Mouse (Mus musculus): ENCODE measurements at regions not wholly inside any gene's neighbourhood (a gene's known extent, or its start where the extent isn't known, plus 50 kb on each side); places are given as distances from the start of the nearest gene placed in this dataset.

DNA sequence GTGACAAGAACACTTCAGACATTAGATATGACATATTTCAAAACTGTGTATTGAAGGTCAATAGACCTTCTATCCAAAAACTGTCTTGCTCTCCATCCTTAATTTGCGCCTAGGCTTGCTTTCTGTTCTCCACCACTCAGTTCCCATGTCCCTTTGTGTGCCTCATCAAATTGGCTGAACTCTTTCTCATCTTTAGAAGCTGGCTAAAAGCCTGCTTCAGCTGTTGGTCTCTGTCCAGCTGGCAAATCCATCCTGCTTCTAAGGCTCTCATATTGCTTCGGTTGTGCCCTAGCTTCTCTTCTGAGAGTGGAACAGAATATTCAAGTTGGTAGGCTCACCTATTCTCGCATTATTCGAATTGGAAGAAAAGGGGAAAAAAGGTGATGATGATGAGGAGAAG is 322.6 kb upstream of the Klf12 start:
- no peak for DNase-seq

DNA sequence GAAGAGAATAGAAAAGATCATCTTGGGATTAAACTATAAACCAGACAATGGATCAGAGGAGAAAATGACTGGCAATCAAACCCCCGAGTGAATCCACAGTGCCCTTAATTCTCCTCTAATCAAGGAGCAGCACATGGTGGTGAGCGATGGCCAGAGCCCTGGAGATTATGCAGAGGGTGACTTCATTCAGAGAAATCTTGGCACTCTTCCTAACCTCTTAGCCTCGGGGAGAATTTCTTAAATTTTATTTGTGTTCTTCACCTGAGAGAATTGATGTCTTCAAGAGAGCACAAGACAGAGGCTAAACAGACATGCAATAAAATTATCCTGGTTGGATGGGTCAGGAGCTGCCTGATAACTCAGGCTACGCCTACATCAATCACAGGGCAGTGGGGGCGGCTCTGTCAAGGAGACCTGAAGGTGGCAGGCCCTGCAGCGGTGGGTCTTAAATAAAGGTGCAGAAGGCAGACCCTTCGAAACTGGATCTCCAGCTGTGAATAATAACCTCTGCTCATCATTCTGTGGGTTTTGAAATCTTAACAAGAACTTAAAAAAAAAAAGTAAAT is 316.5 kb upstream of the Klf12 start:
- DNase-seq: no peak

DNA sequence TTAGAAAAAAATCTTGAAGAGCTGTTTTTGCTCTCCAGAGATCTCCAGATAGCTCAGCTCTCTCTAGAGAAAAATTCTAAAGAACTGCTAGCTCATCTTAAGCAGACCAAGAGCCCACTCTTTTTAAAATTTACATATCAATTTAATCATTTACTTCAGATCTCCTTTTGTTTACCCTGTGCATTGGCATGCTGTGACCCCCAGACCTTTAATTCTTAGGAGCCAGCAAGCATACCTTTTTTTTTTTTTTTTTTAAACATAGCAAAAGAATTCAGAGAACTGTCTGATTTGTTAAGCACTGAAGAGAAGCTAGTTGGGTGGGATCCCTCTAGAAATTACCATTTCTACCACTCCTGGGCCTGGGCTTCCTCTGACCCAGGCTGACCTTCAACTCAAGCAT is 285.5 kb upstream of the Klf12 start:
- DNase-seq: no peak

DNA sequence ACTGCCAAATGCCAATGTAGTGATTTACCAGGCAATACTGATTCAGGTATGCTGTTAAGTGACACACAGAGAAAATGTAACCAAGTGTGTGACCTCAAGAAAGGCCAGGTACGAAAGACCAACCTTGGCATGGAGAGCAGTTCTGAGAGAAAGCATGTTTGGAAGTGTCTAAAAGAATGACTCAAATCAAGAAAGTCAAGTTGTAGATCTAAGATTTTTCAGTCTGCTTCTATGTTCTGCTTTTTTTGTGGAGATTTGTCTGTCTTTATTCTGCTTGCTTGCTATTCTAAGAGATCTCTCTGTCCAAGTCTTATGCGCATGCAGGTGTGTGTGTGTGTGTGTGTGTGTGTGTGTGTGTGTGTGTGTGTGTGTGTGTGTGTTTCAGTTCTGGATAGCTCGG is 277.4 kb upstream of the Klf12 start:
- no peak for DNase-seq

GRCm38 (mm10) chr14:100558378-100558777 is 273.9 kb upstream of the Klf12 start:
- DNase-seq: no peak

DNA sequence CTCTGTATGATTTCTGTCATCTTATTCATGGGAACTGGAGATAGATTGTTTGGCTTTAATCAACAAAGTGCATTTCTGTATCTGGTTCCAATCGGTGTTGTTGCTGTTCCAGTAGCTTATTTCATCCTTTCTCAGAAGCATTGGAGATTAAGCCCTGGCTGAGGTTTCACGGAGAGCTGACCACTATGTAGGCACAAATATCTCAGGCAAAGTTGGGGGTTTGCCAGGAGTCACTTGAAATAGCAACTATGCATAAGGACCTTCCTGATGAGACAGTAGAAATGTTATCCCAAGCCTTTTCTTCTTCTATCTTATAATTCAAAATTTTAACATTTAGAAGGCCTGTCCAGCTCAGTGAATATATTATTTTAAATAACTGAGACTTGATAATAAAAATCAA is 268.0 kb upstream of the Klf12 start:
- no peak for DNase-seq

GRCm38 (mm10) chr14:100550266-100550665 is 265.8 kb upstream of the Klf12 start:
- DNase-seq: no peak

DNA sequence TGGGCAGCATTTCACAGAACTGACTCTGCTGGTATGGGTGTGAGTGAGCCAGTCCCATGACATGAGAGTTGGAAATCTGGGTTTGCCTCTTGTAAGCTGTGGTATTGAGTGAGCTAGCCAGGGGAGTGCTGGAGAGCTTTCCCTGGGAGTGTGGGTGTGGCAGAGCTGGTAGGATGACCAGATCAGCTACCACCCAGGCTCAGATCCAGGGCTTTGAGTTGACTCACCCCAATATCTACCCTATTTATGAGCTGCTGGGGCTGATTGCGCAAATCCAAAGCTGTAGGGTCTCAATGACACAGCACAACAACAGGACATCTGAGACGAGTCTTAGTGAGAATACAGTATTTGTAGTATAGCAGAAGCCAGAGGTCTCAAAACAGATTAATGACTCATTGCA is 245.7 kb upstream of the Klf12 start:
- no peak for DNase-seq

- no peak for DNase-seq
These were observed 245.3 kb upstream of the Klf12 start for GRCm38 (mm10) chr14:100529758-100530157.

DNA sequence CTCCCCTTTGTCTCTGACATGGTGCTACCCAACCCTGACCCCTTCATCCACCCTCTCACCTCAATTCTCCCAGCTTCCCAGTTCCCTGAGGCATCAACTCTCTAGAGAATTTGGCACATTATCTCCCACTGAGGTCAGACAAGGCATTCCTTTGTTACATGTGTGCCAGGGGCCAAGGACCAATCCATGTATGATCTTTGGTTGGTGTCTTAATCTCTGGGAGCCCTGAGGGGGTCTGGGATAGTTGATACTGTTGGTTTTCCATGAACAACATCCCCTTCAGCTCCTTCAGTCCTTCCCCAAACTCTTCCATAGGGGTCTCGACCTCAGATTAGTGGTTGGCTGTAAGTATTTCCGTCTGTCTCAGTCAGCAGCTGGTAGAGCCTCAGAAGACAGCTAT is 224.9 kb upstream of the Klf12 start:
- DNase-seq: no peak

DNA sequence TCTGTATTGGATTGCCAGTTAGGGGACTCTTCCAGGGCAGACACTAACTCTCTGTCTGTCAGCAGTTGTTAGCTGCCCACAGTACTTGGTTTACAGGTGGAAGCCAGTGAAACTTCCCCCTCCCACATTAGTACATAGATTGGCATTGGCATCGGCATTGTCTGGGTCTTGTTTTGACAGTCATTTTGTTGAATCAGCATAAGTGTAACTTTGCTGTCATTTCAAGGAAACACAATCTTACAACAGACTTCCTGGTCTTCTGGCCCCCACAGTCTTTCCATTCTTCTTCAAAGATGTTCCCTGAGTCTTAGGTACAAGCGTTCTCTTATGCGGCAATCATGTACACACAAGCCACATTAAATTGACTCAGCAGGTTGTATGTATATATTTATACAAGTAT is 223.6 kb upstream of the Klf12 start:
- no peak for DNase-seq

GRCm38 (mm10) chr14:100507616-100508015 is 223.1 kb upstream of the Klf12 start:
- no peak for DNase-seq

DNA sequence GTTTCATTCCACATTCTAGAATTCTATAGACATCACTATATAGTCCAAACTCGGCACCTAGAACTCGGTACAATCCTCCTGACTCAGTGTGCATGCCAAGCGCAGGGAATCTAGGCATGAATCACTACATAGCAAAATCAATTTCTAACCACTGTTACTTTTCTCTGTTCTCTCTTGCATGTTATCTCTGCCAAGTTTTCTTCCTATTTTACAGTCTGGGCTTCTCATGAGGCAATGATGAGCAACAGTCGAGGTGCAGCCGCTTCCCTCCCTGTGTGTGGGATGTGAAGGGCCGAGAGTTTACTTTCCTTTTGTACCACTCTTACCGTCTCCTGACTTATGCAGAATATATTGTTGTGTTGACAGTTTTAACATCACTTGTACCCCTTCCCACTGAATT is 204.4 kb upstream of the Klf12 start:
- no peak for DNase-seq

- no peak for DNase-seq
These were observed 201.0 kb upstream of the Klf12 start for GRCm38 (mm10) chr14:100485489-100485888.

DNA sequence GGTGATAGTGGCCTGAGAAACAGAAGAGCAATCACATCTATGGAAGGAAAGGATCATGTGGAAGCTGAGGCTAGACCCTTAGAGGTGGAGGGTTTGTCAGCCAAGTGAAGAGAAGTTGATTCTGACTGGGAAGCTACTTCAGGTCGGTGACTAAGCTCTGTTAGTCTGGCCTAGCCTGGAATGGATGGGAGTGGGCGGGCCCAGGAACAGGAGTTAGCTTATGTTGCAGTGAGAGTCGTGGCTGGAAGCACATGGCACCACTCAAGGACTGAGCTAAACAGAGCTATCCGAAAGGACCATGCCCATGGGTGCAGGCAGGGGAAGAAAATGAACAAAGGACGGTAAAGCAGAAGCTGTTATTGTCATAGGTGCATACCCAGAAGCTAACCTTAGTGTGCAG is 199.6 kb upstream of the Klf12 start:
- no peak for DNase-seq

DNA sequence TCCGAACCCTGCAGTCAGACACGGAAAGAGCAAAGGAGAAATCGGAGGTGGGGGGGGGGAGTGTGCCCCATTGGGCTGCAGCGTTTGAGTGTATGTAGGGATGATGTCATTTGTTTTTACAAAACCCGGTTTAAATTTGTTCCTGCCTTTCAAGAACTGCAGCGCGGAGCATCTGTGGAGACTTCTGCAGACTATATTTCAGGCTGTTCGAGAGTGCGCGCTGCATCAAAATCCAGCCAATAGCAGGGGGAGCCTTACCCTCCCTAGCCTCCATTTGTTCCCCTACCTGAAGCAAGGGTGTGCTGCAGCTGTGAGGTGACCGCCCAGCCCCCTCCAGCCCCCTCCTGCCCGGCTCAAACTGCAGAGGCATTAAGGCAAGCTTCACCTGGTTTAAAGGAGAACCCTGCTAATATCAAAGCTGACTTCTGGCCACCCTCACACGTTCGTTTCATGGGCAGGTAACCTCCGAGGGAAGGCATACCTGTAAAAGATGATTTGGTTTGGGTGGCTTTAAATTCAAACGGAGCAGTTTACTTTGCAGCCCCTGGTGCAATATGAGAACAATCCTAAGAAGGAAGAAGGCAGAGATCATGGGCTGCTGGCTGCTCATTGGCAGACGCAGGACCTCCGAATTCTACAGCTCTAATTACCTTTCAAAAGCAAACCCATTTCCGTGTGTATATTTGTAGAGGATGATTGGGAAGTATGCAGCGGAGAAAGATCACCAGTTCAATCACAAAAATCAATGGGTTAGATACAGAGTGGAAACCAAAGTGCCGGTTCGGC is 193.3 kb upstream of the Klf12 start:
- no peak for DNase-seq

DNA sequence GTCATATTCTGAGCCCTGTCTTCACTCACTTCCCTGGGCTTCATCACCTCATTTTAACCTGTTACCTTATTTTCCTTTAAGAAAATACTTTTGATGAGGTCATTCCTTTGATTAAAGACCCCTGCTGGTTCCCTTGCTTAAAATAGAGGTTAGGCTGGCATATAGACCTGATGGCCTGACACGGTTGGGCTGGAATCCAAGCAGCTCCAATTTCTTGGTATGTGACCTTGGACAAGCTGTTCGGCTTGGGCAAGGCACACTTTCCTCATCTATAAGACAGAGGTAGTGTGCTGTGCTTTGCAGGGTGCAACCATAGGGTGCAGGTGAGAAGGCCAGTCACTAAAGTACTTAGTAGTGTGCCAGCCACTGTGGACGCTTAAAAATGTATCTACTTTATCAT is 183.8 kb upstream of the Klf12 start:
- no peak for DNase-seq

GRCm38 (mm10) chr14:100462321-100462720 is 177.8 kb upstream of the Klf12 start:
- no peak for DNase-seq

DNA sequence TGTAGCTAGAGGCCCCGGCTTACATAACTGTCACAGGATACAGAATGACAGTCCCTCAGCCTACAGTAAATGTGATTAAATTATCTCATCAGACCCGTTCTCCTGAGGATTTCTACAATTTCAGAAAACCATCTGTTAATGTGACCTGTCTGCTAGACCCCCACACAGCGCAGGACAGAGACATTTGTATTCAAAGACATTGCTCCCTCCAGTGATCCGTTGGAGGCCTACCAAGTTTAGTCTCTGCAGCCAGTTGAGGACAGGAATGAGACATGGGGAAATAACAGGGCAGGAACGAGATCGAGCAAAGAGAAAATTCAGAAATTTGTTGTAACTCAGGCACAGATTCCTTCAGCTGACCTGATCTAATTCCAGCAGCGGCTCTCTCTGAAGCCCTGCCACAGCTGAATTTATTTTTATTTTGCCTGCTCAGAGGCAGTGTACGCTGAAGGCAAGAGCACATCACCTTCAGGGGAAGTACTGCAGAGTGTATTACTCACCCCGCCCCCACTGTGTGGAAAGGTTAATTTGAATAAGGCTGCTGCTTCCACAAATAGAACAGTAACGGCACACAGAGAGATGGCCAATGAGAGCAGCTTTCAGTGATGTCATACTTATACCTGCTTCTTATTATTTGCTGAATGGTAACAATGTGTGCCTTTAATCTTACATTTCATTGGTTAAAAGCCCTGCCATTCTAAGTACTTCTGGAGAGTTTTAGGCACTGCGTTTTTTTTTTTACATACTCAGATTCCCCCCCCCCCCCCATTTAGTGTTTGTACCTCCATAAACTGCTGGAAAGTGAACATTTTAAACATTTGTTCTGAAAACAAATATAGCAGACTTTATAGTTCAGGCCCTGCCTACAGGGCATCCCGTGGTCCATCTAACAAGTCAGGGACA is 176.9 kb upstream of the Klf12 start:
- peak; percentile 21 for DNase-seq

DNA sequence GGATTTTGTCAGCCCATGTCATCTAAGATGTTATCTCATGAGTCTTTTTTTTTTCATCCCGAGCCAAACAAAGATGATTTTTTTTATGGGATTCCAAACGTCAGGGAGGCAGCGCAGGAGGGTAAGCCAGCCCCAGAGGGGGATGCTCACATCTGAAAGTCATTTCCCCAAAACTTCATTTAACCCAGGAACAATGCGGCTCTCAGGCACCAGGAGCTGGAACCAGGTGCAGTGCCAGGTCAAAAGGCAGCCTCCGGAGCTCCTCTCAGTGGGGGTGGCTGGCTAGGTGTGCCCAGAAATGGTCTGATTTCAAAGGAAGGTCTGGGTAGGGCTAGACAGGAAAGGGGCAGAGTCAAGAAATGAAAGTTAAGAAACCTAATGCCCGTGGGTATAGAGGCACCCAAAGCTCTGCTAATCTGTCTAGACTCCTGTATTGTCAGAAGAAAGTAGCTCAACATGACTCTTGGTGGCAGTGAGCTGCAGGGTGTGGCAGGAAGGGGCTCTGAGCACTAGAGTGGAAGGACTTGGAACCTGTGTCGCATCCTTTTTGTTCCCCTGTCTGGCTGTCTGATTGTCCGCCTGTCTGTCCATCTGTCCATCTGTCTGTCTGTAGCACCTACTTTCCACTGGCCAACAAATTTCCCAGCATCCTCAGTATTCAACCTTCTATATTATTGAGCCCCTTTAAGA is 175.3 kb upstream of the Klf12 start:
- DNase-seq: no peak

DNA sequence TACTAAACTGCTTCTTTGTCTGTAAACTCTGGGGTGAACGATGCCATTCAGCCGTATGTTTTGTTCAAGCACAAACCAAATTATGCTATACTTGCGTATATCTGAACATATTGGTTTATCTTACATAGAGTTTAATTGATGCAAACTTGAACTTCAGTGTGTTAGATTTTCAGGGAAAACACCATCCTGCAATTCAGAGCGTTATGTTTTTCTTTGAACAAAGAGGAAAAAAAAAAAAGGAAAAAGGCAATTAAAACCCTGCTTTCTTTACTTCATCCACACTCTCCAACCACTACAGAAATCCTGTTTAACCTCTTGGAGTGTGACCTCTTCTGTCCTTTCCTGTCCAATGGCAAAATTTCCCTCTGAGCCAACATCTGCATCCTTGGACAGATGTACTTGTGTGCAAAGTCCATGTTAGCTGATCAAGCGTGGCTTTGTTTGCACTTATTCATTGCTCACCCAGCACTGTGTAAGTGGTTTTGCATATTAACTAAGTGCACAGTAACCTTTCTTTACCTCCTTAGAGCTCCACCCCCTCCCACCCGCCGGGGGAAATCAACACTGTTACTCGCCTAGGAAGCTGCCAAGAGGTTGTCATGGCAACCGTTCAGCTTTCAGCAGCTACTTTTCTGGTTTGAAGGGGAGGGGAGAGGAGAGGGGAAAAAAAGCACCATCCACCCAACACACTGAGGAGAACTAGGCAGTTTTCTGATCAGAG is 174.4 kb upstream of the Klf12 start:
- DNase-seq: peak; percentile 36

- DNase-seq: no peak
These were observed 173.6 kb upstream of the Klf12 start for GRCm38 (mm10) chr14:100457870-100458726.

Measured in thymus, postnatal 25 days (tissue).